Mouse (Mus musculus): Measurements from ENCODE around the gene Mast1.
"Not testable (repeated sequence)": the region's sequence is repeated elsewhere in the genome, so short reads cannot be mapped to it uniquely, and the experiment has no call there.

The Mast1 gene

GRCm38 (mm10) chr8:84908421-84909161 lies 28.6 kb downstream of the Mast1 start, which contains the start of gene Dnase2a:
TSS of gene Dnase2a (plus strand) at chr8:84908560.
- peak; percentile 88 for DNase-seq

GRCm38 (mm10) chr8:84907979-84908378 lies 29.2 kb downstream of the Mast1 start:
- DNase-seq = not testable (repeated sequence)

GRCm38 (mm10) chr8:84907493-84907892 lies 29.7 kb downstream of the Mast1 start:
- DNase-seq = no peak

GRCm38 (mm10) chr8:84907037-84907436 lies 30.1 kb downstream of the Mast1 start:
- no peak for DNase-seq

- DNase-seq = no peak
Measured at GRCm38 (mm10) chr8:84904351-84904750, 32.8 kb downstream of the Mast1 start.

GRCm38 (mm10) chr8:84902920-84903661 lies 34.1 kb downstream of the Mast1 start:
- peak; percentile 91 for DNase-seq

- no peak for DNase-seq
Measured at GRCm38 (mm10) chr8:84902367-84902919, 34.7 kb downstream of the Mast1 start.

- no peak for DNase-seq
Measured at GRCm38 (mm10) chr8:84901752-84902151, 35.4 kb downstream of the Mast1 start, which contains the start of gene Klf1. TSS of gene Klf1 (plus strand) at chr8:84901928.

- DNase-seq = no peak
Measured at GRCm38 (mm10) chr8:84901071-84901470, 36.1 kb downstream of the Mast1 start.

- no peak for DNase-seq
Measured at GRCm38 (mm10) chr8:84895963-84896362, 41.2 kb downstream of the Mast1 start.

GRCm38 (mm10) chr8:84893709-84894134 lies 43.4 kb downstream of the Mast1 start, which contains the start of gene Gcdh:
TSS of gene Gcdh (minus strand) at chr8:84893921.
- DNase-seq = peak; percentile 97

GRCm38 (mm10) chr8:84892993-84893708 lies 44.0 kb downstream of the Mast1 start:
- DNase-seq = no peak

GRCm38 (mm10) chr8:84889141-84889540 lies 48.0 kb downstream of the Mast1 start:
- DNase-seq = no peak

GRCm38 (mm10) chr8:84888280-84888679 lies 48.9 kb downstream of the Mast1 start:
- no peak for DNase-seq

- no peak for DNase-seq
Measured at GRCm38 (mm10) chr8:84884728-84885127, 52.4 kb downstream of the Mast1 start.

- DNase-seq = no peak
Measured at GRCm38 (mm10) chr8:84878915-84879314, 58.2 kb downstream of the Mast1 start.

- no peak for DNase-seq
Measured at GRCm38 (mm10) chr8:84877297-84878035, 59.7 kb downstream of the Mast1 start.

- DNase-seq = no peak
Measured at GRCm38 (mm10) chr8:84874339-84874738, 62.8 kb downstream of the Mast1 start.

- no peak for DNase-seq
Measured at GRCm38 (mm10) chr8:84873016-84873415, 64.1 kb downstream of the Mast1 start.

- DNase-seq = no peak
Measured at GRCm38 (mm10) chr8:84872309-84872965, 64.7 kb downstream of the Mast1 start.

Measured in right cerebral cortex, adult 18-20 months (tissue).